Mouse (Mus musculus) layer of hippocampus, postnatal 25 days (tissue): Measurements from ENCODE around the gene Abcc12. TPM values are rescaled to one million over a fixed set of nuclear protein-coding genes. Genes with fewer than 3 reads are reported as not detected.

Experiments used
- DNase-seq, 2 experiments: peaks; one replicate each; pipeline ENCODE4 v3.0.0; 2022; ENCODE audit warnings: mixed read lengths in 2 of 2, low spot score in 1 of 2; ENCODE audit errors: extremely low spot score in 1 of 2
- microRNA-seq, 2 experiments: library from miRNA; unstranded; fragments of <30 nt; microRNA quantifications; one replicate each; pipeline ENCODE4 v1.2.0; 2021
- total RNA-seq, 2 experiments: library from RNA; stranded (reverse); gene quantifications; 2 replicates each; pipeline ENCODE4 v1.2.3; 2021

Gene Abcc12
- total RNA-seq, 2 experiments from 2014 or later, result 0.25 to 0.42 TPM

GRCm38 (mm10) chr8:86443744-86444143 is 136.7 kb downstream of the Abcc12 start:
- DNase-seq, result no peak

DNA sequence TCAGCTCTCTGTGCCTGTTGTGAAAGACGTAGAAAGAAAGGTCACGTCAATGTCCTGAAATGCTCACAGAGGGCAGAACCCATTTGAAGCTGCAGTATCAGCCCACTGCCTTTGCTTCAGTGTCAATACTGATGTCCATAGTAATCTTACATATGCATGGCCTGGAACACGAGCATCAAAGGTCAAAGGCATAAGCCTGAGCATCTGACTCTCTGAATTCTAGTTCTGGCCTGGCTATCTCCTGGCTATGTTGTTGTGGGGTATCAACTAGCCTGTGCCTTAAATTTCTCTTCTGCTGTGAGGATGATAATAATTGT is 141.5 kb downstream of the Abcc12 start:
- no peak for DNase-seq

- no peak for DNase-seq
Observed at GRCm38 (mm10) chr8:86438133-86438982, 142.1 kb downstream of the Abcc12 start.

DNA sequence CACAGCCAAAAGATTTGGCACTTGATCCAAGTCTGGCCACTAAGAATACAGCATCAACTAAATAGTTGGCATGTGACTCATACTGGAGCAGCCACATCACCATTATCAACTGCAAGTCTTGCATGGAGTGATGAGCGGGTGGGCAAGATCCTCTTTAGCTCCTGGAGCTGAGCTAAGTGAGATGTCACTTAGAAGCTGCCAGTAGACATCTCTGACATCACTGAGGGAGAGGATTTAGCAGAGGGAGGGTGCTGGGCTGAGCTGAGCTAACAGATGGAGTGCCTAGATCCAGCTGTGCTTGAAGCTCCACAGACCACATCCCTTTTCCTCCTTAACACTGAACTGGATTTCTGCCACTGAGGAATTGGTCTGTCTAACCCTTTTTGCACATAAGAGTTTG is 143.1 kb downstream of the Abcc12 start:
- no peak for DNase-seq

Small RNAs within 50 kb of the gene (microRNA-seq; reads per million reads assigned to microRNA genes)
- gene Gm44348, result 0 reads per million in 2 experiments

Other genes with a start within 250 kb of the Abcc12 start
- gene Lonp2, start 43.4 kb upstream of the Abcc12 start, total RNA-seq, result 10 to 100 TPM; 72.6 to 79.2 TPM
- 1 to 10 TPM; 2.8 to 3.1 TPM for gene Gm10638, start 165.0 kb upstream of the Abcc12 start, total RNA-seq
- gene Siah1a, start 165.2 kb upstream of the Abcc12 start, total RNA-seq, result 10 to 100 TPM; 31.5 to 35.7 TPM